Mouse (Mus musculus): ENCODE measurements around the gene Tfip11.

DNA sequence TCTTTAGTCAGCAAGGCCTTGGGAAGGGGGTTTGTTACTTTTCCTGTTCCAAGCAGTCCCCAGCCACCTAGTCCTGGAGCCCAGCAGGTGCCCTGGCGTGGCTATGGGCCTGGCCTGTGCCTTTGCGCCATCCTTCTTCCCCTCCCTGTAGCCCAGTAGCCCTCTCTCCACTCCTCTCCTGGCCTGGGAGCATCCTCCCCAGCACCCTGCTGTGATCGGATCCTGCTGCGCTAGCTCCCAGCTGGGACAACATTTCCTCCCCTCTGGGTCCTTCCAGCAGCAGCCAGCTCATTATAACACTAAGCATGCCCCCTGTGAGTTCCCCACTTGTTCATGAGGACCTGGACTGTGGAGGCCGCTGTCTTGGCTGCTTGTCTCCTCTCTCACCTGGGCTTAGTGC, 20.3 kb upstream of the Tfip11 start:
- TF ChIP-seq CTCF (IDR thresholded peaks at IDR 0.05; ENCODE audit: extremely low read depth, insufficient read depth, insufficient read length, insufficient replicate concordance), result no peak
- TF ChIP-seq POLR2A (IDR thresholded peaks at IDR 0.05; ENCODE audit: low read depth, low read length), result no peak
